Mouse (Mus musculus) regulatory T cell (primary cell): ENCODE data around the gene Gcgr.

Experiments used
- in situ Hi-C: fragments of 300-600 bp; cut with MboI, MseI; formaldehyde crosslinking; loops from one replicate; pipeline ENCODE4 v1.15.1; 2025; ENCODE audit warnings: high pct_unique_total_duplicates

Gcgr gene

GRCm38 (mm10) chr11:120530085-120530964 lies at the start of gene Gcgr:
Gene Gcgr, plus strand, starts transcription at chr11:120530699.
- in situ Hi-C loops, result no loop called here

- in situ Hi-C loops, result no loop called here
Measured at GRCm38 (mm10) chr11:120483448-120483934, 47.0 kb upstream of the Gcgr start.

GRCm38 (mm10) chr11:120484265-120484981 lies 46.1 kb upstream of the Gcgr start, which contains the start of gene Mrpl12:
Gene Mrpl12, plus strand, starts transcription at chr11:120484613.
- in situ Hi-C loops, result no loop called here

- in situ Hi-C loops, result no loop called here
Measured at GRCm38 (mm10) chr11:120485251-120485650, 45.2 kb upstream of the Gcgr start.

GRCm38 (mm10) chr11:120488516-120488915 lies 42.0 kb upstream of the Gcgr start:
- in situ Hi-C loops, result no loop called here

GRCm38 (mm10) chr11:120489054-120489761 lies 41.3 kb upstream of the Gcgr start:
- in situ Hi-C loops, result no loop called here

GRCm38 (mm10) chr11:120490291-120491046 lies 40.0 kb upstream of the Gcgr start:
- in situ Hi-C loops, result no loop called here

GRCm38 (mm10) chr11:120491317-120492023 lies 39.0 kb upstream of the Gcgr start, which contains the start of gene Slc25a10:
Gene Slc25a10, plus strand, starts transcription at chr11:120491840.
- in situ Hi-C loops, result no loop called here

GRCm38 (mm10) chr11:120492024-120492877 lies 38.2 kb upstream of the Gcgr start:
- in situ Hi-C loops, result no loop called here

- in situ Hi-C loops, result no loop called here
Measured at GRCm38 (mm10) chr11:120492878-120493203, 37.7 kb upstream of the Gcgr start.

- in situ Hi-C loops, result no loop called here
Measured at GRCm38 (mm10) chr11:120493351-120493750, 37.1 kb upstream of the Gcgr start.

GRCm38 (mm10) chr11:120493911-120494310 lies 36.6 kb upstream of the Gcgr start:
- in situ Hi-C loops, result no loop called here

- in situ Hi-C loops, result no loop called here
Measured at GRCm38 (mm10) chr11:120497436-120497835, 33.1 kb upstream of the Gcgr start.

GRCm38 (mm10) chr11:120498226-120498625 lies 32.3 kb upstream of the Gcgr start:
- in situ Hi-C loops, result no loop called here

GRCm38 (mm10) chr11:120498891-120499290 lies 31.6 kb upstream of the Gcgr start:
- in situ Hi-C loops, result no loop called here

- in situ Hi-C loops, result no loop called here
Measured at GRCm38 (mm10) chr11:120499894-120500293, 30.6 kb upstream of the Gcgr start.

GRCm38 (mm10) chr11:120500357-120500756 lies 30.1 kb upstream of the Gcgr start:
- in situ Hi-C loops, result no loop called here

- in situ Hi-C loops, result no loop called here
Measured at GRCm38 (mm10) chr11:120501018-120501417, 29.5 kb upstream of the Gcgr start.

GRCm38 (mm10) chr11:120501701-120502100 lies 28.8 kb upstream of the Gcgr start:
- in situ Hi-C loops, result no loop called here

GRCm38 (mm10) chr11:120505661-120506060 lies 24.8 kb upstream of the Gcgr start:
- in situ Hi-C loops, result no loop called here
